Mouse (Mus musculus): ENCODE data around the gene Axin2.
"Not testable (repeated sequence)": the region's sequence is repeated elsewhere in the genome, so short reads cannot be mapped to it uniquely, and the experiment has no call there.

The Axin2 gene

DNA sequence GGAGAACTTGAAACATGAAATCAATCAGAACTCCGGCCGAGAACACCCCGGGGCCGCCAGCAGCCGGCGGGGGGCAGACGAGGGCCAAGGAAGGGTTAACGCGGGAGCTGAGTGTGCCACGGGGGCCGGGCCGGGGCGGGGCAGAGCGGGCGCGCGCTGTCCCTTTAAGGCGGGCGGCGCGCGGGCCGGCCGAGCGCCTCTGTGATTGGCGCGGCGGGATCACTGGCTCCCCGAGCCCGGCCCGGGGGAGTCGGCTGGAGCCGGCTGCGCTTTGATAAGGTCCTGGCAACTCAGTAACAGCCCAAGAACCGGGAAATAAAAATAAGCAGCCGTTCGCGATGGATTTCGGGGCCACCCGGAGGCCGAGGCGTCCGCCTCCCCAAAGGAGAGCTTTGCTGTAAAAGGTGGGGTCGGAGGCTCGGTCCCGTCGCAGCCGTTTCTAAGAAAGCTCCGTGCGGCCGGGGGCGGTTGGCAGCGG, at the start of gene Axin2:
Gene Axin2 (plus strand): TSS at position 192 of the 478 bp plus-strand sequence.
- DNase-seq (ENCODE audit: low read depth), result no peak

DNA sequence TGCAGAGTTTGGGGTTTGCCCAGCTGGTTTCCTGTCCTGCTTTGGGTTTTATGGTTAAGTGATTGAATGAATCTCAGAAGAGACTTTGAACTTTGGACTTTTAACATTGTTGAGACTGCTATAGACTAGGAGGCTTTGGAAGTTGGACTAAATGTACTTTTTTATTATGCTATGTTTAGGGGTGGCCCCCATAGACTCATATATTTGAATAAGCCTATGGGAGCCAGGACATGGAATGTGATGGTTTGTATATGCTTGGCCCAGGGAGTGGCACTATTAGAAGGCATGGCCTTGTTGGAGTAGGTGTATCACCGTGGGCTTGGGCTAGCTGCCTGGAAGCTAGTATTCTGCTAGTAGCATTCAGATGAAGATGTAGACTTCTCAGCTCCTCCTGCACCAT, 48.9 kb upstream of the Axin2 start:
- not testable (repeated sequence) for DNase-seq (ENCODE audit: low read depth)

DNA sequence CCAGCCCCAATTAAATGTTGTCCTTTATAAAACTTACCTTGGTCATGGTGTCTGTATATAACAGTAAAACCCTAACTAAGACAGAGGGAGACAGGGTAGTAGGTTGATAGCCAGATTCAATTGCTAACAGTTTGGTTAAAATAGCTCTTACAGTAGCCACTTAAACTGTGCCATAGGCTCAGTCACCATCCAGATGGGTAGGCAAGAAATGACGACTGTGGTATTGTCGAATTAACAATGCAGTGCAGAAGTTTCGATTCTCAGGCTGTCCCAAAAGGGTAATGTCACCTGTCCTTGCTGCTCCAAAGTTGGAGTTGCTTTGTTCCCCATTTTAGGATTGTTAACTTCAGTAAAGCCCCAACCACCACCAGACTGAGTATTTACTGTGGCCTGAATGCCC, 48.4 kb upstream of the Axin2 start:
- DNase-seq (ENCODE audit: low read depth), result no peak

DNA sequence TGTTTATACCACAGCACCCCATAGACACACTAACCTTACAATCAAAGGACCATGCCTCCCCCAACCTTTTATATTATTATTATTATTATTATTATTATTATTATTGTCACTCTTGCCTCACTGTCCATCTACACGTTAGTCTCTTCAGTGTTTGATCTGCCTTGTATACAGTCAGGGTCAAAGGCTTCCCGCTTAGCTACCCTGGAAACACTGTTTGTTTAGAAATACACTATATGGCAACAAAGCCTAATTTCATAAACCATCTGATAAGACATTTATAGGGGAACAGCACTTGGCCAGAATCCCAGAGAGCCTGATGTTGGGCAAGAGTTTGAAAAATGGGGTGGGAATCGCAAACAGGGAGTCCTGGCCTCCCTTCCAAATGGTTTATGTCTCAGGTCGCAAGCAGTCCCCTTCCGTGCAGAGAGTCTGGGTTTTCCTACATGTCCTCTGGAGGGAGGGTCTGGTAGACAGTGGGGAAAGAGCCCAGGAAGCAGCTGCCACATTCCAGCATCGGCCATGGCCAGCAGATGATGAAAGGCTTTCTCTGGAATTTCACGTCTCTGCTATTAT, 43.4 kb upstream of the Axin2 start:
- no peak for DNase-seq (ENCODE audit: low read depth)

DNA sequence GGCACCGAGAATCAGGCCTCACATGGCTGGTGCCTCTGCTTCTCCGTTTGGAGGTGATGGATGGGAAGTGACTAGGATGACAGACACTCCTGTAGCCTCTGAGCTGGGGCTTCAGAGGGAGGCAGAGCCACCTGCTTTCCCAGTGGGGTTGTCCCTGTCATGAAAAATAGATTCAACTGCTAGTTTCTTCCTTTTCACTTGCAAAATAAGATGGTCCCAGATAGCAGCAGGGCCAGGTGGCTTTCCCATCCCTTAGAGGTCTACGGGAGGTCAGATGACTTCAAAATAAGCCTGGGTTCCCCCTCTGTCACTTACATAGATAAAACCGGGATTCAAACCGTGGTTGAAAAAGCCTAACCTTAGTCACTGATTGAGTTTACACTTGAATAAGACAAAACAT, 42.6 kb upstream of the Axin2 start:
- DNase-seq (ENCODE audit: low read depth), result no peak

DNA sequence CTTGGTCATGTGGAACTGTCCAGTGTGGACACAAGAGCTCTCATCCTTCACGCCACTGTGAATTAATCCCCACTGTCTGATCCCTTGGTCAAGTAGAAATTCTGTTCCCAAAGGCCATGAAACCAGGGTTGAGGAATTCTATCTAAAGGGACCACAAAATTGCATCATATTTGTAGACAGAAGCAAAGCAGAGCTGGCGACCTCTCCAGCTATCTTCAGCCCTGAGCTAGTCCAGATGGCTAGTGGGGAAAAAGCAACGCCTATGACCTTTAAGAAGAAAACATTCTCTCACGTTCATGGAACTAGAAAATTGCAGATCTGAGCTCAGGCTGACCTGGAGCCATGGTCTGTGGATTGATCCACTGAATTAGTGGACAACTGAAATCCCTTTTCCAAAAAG, 39.6 kb upstream of the Axin2 start:
- DNase-seq (ENCODE audit: low read depth), result no peak

DNA sequence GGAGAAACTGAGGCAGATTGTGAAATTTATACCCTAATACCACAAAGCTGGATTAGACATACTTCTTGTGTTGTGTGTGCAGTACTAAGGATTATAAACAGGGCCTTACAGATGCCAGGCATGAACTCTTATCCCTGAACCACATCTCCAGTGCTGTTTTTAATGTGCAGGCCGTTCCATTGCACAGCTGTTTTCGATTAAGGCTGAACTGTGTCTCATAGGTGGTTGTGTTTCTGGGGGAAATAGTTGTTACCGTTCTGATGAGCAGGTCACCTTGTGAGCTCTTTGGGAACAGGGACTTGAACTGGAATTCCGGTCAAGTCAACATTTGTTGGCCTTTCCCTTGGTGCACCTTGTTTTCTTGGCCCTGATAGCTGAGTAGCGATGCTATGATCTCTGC, 38.5 kb upstream of the Axin2 start:
- DNase-seq (ENCODE audit: low read depth), result no peak

DNA sequence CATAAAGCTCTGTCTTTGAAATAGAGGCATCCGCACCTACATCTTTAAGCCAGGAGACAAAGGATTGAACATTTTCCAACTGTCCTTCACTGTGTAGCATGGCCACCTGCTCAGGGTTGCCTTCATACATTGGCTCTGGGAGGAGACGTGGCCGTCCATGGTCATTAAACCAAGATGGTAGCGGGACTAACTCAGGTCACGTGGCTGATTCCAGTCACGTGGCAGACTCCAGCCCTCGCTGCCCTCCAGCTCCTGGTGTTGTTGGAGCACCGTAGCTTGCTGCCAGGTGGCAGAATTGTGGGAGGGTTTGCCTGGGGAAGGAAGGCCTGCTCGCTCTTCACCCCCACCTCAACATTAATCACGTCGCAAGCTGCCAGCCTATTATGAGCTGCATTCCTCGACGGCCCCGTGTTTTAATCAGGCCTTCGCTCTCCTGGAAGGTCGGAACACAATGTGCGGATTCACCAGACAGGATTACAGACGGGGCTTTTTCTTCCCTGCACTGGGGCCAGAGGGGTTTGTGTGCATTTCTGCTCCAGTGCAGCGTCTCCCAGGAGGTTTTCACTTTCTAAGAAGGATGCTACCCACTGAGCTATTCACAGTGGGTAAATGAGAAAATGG, 34.8 kb upstream of the Axin2 start:
- no peak for DNase-seq (ENCODE audit: low read depth)

DNA sequence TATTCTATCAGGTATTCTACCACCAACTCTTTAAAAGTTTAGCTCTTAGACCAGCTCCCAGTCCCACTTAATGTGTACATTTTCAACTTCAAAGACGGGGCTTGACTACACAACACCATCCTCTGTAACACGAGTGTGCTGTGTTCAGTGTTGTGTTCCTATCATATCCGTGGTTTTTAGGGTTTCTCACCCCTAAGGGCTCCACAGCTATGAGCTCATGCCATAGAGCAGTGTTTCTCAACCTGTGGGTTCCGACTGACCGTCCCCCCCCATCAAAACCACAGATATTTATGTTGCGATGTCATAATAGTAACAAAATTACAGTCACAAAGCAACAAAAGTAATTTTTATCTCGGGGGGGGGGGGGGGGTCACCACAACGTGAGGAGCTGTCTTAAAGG, 34.1 kb upstream of the Axin2 start:
- DNase-seq (ENCODE audit: low read depth), result no peak

DNA sequence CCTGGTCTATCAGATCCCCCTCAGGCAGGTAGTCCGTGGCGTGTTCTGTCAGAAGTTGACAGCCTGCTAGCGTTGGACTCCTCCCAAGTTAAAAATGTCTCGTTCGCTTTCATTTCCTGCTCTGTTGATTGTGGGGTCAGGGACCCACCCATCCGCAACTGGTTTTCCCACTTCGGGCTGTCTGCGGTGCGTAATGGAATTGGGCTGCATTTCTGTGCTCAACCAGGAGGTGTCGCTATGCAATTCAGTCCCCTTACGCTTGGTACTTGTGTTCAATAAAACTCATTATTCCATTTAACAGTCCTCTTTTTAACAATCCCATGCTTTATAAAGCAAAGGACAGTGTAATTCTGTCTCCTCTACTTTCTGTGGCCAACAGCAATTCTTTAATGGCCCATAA, 31.0 kb upstream of the Axin2 start:
- DNase-seq (ENCODE audit: low read depth), result no peak

DNA sequence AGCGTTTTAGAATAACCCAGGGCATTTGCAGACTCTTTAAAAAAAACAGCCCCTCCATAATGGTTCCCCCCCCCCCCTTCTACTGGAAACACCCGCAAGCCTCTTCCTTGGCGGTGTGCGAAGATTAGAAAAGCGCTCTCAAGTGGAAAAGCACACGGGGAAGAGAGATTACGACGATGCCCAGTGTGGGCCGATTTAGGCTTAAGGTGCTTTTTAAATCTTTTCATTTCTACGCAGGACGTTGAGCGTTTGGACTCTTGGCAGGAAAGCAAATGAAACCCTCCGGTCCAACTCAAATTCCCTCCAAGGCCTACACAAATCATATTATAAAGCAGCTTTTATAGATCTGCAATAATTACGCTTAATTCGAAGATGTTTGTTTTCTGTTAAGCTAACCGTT, 29.6 kb upstream of the Axin2 start:
- DNase-seq (ENCODE audit: low read depth), result no peak

DNA sequence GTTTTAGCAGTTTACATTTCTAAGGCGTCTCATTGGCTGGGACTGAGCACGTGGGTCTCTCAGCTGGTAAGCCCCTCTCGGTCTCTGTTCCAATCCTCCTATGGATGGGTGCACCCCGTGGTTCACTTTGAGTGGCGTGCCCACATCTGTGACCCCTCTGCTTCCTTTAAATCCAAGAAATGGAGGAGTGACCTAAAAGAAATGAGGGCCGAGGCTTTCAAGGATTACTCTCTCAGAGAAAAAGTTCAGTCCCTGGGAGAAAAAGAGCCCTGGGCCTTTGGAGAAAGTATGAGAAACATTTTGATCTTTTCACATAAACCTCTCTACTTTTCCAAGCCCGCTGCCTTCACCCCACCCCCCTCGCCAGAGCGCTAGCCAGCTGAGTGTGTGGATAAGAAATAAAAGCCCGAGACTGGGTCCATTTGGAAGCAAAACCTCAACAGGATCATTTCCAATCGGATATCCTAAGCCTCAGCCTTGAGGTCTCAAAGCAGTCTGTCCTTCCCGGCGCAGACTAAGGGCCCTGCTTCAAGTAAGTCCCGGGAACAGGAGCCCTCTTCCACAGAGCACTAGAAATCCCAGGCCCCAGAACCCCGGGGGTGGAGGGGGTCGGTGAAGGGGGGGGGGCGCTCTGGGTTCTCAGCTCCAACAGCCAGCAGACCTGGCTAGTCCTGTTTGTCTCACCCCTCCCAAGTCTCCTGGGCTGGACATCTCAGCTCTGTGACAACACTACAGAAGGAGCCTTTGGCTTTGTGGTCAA, 28.9 kb upstream of the Axin2 start:
- DNase-seq (ENCODE audit: low read depth), result no peak

DNA sequence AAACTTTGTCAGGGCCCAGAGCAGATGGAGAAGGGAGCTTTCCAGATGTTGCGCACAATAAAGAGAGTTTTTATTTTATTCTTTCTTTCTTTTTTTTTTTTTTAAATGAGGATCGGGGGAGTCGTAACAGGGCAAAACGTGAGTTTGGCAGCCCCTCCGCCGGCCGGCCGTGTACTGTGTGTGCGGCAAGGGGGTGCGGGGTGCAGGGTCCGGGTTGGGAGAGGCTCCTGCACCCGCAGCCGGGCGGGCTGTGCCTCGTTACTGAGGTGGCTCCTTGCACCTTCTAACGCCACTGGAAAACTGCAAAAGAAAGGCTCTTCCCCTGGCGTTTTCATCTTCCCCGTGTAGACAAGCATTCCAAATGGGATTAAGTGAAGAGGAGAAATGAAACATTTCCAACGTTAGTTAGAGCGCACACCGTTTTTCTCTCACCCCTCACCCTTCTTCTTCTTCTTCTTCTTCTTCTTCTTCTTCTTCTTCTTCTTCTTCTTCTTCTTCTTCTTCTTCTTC, 28.2 kb upstream of the Axin2 start:
- no peak for DNase-seq (ENCODE audit: low read depth)

DNA sequence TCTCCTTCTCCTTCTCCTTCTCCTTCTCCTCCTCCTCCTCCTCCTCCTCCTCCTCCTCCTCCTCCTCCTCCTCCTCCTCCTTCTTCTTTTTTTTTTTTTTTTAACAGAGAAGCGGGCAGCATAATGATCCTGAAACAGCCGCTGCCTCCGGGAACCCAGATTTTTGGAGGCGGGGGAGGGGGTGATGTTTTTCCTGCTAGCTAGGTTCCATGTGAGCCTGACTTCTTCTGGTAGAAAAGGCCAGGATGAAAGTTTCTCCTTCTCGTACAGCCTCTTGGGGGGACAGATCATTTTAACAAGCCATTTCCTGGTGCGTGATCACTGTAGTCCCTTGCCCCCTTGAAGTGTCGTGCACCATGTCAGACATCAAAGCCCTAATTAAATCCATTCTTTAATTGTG, 27.7 kb upstream of the Axin2 start:
- no peak for DNase-seq (ENCODE audit: low read depth)

DNA sequence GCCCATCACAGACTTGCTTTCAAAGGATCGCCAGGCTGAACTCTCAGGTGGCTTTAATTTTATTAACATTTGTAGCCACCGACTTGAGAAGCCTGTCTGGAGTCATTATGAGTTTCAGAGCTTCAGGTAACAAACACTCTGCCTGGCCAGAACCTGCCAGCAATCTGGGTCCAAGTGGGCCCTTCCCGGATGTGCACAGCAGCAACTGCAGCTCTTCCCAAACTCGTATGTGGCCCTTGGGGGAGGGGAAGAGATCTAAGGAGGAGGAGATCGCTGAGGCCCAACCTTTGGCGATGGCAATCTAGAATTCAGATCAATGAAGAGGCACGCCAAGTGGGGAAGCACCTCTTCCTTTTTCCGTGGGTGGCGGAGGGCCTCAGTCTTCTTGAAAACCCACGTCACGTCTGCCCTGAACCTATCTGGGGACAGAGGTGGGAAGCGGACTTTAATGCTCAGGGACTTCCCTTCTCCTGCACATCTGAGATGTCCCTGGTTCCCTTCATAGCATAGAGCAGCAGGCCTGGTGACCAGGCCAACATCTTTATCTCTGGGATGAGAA, 26.8 kb upstream of the Axin2 start:
- no peak for DNase-seq (ENCODE audit: low read depth)

DNA sequence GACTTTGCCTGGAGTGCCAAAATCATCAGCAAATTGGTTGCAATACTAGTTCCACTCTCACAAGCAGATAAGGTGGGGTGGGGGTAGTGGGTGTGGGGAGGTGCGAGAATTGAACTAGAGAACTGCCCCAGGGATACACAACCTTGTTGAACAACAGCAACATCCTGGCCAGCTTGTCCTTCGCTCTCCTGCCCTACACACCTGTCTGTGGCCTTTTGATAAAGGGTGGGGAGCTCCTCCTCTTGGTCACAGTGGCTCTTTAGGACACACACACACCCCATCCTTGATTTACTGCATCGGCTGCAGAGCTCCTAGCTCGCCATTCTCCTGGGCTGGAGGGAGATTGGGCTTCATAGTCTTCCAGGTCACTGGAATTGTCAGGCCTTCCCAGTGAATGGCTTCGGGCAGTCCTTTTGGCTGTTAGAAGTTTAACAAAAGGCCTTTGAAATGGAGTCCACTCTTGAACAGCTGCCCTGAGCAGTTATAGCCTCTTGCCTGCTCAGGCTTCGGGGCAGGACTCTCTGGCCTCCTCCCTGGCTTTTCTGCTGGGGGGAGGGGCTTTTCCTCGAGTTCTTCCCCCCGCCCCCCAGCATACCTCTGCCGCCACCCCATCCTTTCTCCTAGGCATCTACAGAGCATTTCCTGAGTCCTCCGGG, 26.2 kb upstream of the Axin2 start:
- no peak for DNase-seq (ENCODE audit: low read depth)

DNA sequence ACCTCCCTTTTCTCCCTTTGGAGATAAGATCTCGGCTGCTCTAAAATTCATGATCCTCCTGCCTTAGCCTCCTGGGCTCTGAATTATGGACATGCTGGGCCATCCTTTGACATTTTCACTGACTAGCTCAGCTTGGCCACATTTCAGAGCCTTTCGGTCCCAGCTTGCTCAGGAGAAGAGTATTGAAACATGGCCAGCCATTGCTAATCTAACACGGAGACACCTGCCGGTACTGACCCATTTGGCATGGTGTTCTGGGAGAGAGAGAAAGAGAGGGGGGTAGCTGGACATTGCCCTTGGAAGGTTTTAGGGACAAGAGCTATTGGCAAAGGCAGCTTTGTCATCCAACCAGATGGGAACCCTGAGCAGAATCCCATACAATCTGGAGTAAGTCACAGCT, 23.1 kb upstream of the Axin2 start:
- DNase-seq (ENCODE audit: low read depth), result no peak

DNA sequence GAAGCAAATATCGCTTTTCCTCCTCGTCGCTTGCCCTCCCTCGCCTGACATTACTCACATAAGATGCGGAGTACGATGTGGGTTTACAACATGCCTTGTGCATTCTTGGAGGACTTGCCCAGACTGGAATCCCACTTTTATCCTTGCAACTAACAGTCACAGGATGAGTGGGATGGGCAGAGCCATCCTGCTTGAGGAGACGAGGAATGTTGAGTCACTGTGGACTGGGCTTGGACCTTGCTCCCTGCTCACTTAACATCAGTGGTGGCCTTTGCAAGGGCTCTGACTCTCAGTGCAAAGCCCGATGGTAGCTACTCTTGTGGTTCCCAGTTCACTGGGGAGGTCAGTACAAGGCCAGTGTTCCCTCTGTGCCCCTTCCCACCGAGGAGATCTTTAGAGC, 22.1 kb upstream of the Axin2 start:
- no peak for DNase-seq (ENCODE audit: low read depth)

DNA sequence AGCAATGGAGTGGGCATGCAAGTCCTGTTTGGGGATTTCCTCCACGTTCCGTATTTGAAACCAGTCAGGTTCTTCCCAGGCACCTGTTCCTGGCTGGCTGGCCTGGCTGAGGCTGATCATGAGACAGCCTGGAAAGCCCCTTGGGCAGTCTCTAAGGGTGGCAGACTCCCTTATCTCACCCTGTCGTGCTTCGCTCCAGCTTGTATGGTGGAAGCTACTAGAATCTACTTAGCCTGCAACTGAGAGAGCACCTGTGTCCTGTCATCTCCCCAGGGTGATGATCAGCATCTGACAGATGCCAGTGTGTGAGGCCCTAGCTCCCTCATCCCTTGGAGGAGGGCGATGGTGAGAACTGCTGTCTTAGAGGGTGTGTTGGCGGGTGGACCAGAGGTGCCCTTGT, 21.7 kb upstream of the Axin2 start:
- no peak for DNase-seq (ENCODE audit: low read depth)

DNA sequence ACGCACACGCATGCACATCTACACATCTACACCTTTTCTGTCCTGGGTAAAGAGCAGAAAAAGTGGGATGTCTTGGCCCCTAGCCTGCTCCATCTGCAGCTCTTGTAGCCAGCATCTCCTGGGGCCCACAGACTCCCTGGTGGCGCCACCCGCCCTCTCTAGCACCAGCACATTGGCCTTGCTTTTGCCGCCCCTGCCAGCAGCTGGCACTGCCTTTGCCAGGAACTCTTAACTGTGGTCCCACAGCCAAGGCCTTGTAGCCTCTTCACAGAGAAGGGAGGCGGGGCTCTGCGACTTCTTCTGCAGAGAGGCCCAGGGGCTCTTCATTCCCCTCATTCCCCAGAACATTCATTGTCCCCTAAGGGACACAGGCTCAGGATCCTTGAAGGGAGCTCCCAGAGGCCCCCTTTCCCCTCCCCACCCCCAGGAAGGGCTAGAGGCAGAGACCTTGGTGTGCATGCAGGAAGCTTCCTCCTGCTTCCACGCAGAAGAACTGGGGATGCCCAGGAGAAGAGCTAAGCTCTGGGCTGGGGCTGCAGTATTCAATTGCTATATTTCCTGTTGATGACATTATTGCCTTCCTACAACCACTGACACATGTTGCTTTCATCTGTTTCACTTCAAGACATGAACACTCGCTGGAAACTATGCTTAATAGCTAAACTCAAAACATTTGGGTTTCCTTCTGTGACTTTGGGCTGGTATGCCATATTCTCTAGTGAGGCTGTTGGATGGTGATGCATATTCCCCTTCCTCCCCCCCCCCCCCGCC, 19.2 kb upstream of the Axin2 start:
- DNase-seq (ENCODE audit: low read depth), result no peak

DNA sequence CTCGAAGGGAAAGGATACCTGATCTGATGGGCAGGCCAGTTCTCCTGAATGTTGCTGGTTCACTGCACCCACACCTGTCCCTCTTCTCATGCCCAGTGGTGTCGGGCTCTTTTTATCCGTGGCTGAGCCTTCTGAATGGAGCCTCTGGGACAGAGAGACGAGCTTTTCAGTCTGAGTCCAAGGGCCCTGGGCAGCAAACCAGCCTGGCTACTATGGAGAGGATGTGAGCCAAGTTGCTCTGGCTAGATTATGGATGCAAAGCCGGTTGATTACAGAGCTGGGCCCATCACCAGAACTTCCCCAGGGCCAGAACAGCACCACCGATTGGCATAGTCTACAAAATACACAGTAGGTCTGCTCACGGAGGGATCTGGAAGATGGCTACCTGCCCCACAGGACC, 18.5 kb upstream of the Axin2 start:
- DNase-seq (ENCODE audit: low read depth), result no peak

DNA sequence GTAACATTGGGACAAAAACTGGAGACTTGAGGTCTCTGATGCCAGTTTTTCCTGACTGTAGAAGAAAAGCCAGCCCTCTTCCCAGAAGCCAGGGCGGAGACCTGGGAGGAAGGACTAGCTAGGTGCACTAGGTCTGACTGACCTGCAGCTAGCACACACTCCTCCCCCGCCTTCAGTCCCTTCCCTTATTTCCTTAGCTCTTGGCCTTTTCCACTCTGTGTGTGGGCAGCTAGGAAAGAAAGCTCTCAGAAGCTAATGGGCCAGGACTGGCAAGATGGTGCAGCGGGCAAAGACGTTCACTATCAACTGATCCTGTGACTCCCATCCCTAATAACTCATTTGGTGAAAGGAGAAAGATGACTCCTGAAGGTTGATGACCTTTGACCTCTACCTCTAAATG, 17.8 kb upstream of the Axin2 start:
- DNase-seq (ENCODE audit: low read depth), result no peak
